Mouse (Mus musculus): ENCODE measurements around the gene Ppp3ca. TPM values are rescaled to one million over a fixed set of nuclear protein-coding genes. Genes with fewer than 3 reads are reported as not detected.

Ppp3ca gene
- total RNA-seq, 2 experiments from 2014 or later, result 725 to 756 TPM

DNA sequence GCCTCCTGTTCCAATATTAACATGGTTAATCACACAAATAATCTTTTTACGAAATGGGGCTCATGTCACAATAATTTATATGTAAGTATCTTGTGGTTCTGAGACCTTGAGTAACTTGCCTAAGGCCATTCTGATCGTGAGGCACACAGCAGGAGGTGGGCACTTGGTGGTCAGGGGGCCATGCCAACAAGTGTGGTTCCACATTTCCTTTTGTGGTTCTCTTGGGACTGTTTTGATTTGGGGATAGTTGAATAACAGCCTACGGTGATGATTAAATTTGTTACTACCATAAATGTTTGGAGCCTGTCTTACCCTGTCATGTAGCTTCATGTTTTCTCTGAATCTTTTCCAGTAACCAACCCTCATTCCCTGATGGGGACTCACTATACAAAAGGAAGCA, 196.6 kb downstream of the Ppp3ca start:
- no peak for DNase-seq (ENCODE audit: low spot score in 2 of 2)
- intact Hi-C loops (cut with DNase I), result no loop called here

DNA sequence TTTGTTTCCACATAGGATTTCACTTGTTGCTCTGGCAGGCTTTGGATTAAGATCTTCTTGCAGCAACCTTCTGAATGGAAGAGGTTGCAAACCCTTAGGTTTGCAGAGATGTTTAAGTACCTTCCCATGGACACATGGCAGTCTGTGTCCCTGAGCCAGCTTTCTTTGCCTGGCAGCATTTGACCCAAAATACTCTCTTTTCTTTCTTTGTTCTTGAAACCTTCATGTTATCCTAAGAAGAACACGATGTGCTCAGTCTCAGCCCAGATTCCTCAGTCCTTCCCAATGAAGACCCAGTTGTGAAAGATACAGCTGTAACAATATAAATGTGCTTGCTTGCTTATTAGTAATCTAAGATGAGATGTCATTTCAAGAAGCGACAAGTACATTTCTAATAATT, 197.4 kb downstream of the Ppp3ca start:
- intact Hi-C loops (cut with DNase I), result no loop called here
- no peak for DNase-seq (ENCODE audit: low spot score in 2 of 2)

DNA sequence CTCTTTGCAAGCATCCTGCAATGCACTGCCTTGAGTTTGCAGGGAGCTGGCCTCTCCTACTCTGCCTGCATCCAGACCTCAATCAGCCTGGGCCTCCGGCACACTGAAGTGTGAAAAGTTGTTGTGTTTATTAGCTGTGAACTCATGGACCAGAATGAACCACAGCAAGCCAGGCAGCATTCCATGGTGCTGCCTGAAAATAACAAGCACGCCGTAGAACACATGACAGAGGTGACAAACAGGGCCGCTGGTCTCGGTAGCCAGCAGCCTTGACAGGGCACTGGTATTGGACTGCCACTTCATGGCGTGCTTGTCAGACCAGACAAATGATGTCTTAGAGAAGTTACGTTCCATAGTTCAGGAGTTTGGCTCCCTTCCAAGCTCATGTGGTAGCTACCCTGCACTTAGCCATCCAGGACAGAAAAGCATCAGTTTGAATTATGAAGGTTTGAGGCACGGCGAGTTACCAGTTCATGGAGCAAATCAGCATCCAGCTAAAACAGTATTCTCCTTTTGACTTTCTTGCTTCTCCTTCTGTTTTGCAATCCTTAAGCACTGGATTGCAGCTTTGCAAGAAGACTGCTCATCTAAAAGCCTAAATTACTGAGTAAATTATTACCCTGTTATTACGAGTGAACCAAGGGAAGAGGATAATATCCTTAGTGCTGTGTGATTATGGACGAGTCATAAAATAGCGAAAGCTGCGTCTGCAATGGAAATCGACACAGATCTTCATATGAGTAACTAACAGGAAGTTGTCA, 202.0 kb downstream of the Ppp3ca start:
- intact Hi-C loops (cut with DNase I), result no loop called here
- DNase-seq (ENCODE audit: low spot score in 2 of 2), result no peak

DNA sequence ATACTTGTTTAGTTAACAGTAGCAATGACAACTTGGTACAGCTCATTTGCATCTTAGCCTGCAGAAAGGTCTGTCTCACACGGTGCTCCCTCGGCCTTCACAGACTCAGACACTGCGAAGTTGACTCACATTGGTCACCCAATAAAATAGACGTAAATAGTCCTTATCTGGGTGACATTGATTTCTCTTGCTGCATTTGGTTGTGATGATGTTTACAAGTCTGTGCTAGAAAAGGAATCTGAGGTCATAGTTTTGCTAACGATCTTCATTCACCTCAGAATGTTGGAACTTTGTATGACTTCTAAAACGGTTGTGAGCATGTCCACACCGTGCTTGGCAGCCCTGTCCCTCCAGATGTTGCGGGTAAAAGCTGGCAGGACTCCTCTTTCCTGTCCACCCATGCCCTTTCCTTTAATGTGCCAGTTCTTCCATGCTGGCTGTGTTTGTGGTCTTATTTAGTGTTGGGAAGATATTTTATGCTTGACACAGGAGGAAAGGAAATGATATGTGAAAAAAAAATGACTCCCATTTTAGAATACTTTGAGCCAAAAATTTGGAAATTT, 202.7 kb downstream of the Ppp3ca start:
- intact Hi-C loops (cut with DNase I), result no loop called here
- no peak for DNase-seq (ENCODE audit: low spot score in 2 of 2)

DNA sequence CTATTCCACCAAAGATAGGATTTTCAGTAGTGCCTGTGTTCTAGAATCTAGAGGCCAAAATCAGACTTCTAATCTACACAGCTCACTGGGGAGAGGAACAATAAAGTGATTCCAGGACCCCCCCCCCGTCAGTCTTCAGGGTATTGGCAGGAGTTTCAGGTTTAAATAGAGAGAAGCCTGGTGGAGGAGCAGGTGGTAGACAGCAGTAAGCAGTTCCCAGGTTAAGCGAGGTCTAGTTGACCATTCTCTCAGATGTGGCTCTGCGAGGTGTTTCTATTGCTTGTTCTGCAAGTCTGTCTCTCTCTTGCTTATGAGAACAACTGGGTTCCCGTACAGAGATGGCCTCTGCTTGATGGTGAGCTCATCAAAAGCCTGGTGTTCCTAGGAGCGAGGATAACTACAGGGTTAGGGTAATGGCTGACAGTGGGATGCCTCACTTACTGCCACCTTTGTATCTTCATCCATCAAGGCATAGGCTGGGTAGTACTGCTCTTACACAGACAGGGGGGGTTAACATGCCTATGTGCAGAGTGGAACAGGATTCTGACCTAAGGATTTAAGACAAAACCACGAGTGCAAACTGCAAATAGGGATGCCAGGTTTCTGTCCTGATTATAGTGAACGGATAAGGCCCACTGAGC, 204.0 kb downstream of the Ppp3ca start:
- no peak for DNase-seq (ENCODE audit: low spot score in 2 of 2)
- intact Hi-C loops (cut with DNase I), result no loop called here

DNA sequence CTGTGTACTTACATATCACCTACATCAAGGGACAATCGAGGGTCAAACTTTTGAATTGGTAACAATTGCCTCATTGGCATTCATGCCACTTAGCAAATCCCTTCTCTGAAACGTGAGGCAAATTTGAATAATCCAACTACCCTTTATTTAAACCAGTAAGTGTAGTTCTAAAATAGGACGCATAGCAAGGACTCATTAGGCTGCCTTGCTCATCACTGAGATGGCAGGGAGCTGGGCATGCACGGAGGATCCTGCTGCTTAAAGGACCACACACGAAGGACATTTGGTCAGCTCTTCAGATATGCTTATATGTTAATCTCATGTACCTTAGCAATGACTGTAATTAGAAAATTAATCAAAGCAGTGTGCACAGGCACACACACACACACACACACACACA, 204.6 kb downstream of the Ppp3ca start:
- intact Hi-C loops (cut with DNase I), result no loop called here

DNA sequence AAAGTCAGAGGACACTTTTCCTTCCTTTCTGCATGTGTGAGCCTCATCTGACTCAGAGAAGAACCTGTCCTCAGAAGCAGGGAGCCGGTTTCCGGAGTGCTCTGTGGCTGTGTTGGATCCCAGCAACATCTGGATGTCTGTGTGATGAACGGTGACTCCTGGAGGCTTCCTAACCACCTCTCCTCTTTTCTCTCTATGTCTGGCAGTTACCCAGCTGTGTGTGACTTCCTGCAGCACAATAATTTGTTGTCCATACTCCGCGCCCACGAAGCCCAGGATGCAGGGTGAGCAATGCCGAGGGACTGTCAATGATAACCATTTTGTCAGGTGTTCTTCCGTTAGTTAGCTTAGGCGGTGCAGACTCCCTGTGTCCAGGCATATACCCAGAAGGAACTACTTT, 217.8 kb downstream of the Ppp3ca start:
- intact Hi-C loops (cut with DNase I), result no loop called here
- DNase-seq (ENCODE audit: low spot score in 2 of 2), result no peak

More for the DNA sequence above, 204.6 kb downstream of the Ppp3ca start:
- DNase-seq (ENCODE audit: low spot score in 2 of 2), result no peak

DNA sequence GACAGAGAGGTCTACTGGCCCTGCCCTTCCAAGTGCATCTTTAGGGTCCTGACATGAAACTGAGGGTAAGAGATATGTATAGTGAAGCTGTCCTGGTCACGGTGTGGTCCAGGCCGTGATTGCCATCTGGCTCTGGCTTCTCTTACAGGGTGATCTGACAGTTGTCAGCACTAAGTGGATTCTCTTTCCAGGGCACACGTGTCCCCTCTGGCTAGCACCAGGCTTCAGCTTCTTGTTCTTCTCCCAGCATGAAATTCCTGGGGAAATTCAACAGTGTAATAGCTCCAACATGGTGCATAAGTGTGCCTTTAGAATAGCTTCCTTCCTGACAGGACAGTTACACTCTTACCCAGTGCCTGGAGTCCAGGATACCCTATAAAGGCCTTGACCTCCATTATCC, 222.2 kb downstream of the Ppp3ca start:
- intact Hi-C loops (cut with DNase I), result no loop called here
- no peak for DNase-seq (ENCODE audit: low spot score in 2 of 2)

DNA sequence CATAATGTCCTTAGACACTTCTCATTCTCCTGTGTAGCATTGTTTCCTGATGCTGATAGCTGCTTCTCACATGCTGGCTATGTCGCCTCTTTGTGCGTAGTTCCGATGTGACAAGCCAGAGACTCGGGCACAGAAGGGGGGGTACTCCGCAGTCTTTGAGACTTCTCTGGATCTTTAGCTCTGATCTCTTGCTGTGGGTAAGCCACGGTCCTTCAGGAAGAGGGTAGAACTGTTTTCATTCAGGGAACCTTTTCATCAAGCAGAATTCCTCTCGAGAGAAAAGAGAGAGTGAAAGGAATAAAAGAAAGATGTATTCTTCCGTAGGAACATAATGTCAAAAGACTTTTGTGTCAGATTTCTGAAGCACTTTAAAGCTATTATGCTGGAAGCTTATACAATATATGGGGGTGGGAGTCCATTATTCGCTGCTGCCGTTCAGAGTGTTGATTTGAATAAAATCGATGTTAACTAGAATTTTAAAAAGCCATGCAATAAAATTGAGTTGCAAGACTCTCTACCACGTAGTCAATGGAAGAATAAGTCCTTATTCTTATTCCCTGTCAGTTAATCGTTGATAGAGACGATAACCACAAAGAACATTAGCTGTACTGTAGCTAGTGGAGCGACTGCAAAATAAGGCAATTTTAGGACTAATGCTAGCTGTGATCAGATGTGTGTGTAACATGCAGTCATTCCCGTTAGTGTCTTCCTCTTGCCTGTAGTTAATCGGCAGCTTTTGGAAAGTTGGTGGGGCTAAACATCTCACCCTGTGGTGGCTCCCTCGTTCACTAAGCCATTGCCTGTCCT, 223.9 kb downstream of the Ppp3ca start:
- no peak for DNase-seq (ENCODE audit: low spot score in 2 of 2)
- intact Hi-C loops (cut with DNase I), result no loop called here

DNA sequence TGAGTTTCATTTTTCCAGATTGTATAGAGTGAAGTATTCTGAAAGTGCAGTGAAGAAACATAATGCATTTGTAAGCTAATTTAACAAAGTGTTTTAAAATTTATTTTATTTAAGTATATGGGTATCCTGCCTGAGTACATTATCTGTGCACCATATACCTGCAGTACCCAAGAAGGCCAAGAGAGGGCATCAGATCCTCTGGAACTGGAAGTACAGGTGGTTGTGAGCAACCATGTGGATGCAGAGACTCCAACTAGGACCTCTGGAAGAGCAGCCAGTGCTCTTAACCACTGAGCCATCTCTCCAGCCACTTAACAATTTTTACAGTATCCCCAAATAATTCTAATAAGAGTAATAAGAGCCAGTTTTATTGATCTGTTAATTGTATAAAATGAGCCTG, 225.6 kb downstream of the Ppp3ca start:
- intact Hi-C loops (cut with DNase I), result no loop called here
- peak; percentile 27 to 34 for DNase-seq (ENCODE audit: low spot score in 2 of 2)

DNA sequence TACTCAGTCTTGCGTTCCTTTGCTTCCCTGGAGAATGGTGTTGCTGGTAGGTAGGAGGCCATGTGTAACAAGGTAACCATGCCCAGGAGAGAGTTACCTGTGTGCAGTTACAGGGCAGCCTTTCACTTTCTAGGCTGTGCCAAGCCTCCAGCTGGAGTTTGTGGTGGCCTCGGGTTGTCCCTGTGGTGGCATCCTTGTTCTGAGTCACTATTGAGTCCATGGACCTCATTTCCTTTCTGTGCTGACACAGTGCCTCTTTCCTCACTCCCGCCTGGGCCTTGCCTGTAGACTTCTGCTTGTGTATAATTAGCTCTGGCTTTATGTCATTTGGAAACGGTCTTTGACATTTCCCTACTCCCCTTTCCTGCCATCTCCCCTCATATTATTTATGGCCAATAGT, 226.4 kb downstream of the Ppp3ca start:
- DNase-seq (ENCODE audit: low spot score in 2 of 2), result no peak
- intact Hi-C loops (cut with DNase I), result no loop called here

DNA sequence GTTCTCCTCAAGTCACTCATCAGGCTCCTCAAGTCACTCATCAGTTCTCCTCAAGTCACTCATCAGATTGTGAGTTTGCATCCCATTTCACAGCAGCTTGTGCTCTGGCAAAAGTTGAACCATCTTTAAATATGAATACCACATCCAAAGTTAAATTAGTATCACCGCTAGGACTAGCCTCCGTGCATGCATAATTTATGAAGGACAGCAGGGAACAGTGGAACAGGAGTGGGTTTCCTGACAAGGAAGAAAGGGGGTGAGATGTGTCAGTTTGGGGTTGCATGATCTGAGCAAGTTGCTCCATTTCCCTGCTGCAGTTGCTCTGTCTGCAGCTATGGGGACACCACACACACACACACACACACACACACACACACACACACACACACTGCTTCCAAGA, 229.8 kb downstream of the Ppp3ca start:
- intact Hi-C loops (cut with DNase I), result loop anchor here (10.0 kb wide), 1 partner anchor 1015 kb away; no protein-coding TSS in a partner anchor
- DNase-seq (ENCODE audit: low spot score in 2 of 2), result peak; percentile 25 to 44

DNA sequence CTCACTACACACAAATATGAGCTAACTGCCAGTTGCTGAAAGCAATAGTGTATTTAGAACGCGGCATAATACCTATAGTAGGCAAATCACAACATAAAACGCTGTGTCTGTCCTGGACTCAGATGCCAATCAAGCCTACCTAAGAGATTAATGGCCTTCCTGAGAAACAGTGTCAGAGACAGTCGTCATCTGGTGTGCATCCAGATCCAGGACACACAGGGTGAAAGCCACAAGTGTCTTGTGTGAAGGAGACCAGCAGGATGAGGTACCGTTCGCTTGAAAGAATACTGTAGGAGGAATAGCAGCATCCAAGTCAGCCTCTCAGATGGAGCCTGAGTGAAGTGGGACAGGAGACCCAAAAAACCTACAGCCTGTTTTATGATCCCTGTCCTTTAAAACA, 231.1 kb downstream of the Ppp3ca start:
- DNase-seq (ENCODE audit: low spot score in 2 of 2), result no peak
- intact Hi-C loops (cut with DNase I), result loop anchor here (10.0 kb wide), 1 partner anchor 1016 kb away; no protein-coding TSS in a partner anchor

DNA sequence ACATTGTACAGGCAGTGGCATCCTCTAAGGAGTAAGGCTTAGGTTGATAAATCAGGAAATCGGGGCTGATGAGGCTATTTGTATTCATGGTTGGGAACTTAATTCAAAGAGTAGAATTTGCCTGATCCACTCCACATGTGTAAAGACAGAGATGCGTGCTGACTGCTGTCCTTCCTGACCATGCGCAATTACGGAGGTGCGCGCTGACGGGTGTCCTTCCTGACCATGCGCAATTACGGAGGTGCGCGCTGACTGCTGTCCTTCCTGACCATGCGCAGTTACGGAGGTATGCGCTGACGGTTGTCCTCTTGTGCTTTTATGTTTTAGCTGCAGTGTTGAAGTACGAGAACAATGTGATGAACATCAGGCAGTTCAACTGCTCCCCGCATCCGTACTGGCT, 232.9 kb downstream of the Ppp3ca start:
- DNase-seq (ENCODE audit: low spot score in 2 of 2), result no peak
- intact Hi-C loops (cut with DNase I), result loop anchor here (10.0 kb wide), 1 partner anchor 1018 kb away; no protein-coding TSS in a partner anchor

DNA sequence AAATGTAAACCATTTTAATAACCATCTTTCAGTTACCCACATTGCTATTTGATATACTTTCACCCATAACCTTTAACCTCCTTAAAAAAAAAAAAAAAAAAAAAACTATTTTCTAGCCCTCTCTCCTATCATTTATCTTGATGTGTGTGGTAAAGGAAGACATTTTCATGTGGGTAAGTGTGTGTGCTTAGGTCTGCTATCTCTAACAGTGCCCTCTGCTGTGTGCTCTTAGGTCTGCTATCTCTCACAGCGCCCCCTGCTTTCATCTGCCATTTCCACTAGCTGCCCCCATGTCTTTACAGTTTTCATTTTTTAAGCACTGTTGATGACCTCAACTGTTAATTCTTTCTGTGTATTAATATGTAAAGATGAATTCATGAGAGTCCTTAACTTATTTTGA, 235.7 kb downstream of the Ppp3ca start:
- DNase-seq (ENCODE audit: low spot score in 2 of 2), result peak in 1 of 2 experiments; percentile 28
- intact Hi-C loops (cut with DNase I), result loop anchor here (10.0 kb wide), 1 partner anchor 1021 kb away; no protein-coding TSS in a partner anchor

DNA sequence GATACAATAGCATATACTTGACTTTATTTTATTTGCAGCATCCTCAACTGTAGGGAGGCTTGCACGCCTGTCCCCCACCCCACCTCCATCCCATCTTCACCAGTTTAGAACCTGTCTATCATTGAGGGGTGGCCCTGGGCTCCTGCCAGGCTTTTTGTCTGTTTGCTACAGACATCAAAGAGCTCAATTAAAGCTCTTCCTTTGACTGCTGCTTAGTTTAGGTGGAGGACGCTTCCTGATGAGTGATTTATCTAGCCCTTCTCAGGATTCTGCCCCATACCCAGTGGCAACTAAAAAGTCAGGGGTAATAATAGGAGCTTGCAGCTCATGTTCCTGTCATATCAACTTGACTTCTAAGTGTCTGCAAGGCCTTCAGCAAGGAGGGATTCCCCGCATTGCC, 239.6 kb downstream of the Ppp3ca start:
- DNase-seq (ENCODE audit: low spot score in 2 of 2), result no peak
- intact Hi-C loops (cut with DNase I), result loop anchor here (10.0 kb wide), 1 partner anchor 1025 kb away; no protein-coding TSS in a partner anchor

DNA sequence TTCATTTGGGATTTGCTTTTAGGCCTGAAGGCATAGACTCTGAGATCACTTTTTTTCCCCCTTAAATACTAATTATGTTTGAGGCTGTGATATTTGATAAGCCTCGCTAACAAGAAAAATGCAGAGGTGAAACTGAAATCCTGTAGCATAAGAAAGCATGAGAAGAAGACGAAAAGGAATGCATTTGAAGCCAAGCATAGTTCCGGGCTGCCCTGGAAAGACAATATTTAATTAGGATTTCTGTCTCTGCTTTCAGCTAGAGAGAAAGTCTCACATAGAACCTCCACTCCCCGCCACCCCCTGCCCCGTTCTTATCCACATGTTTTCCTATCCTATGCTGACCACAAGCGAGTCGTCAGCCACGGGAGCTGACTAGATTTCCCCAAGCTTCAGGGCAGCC, 241.4 kb downstream of the Ppp3ca start:
- intact Hi-C loops (cut with DNase I), result no loop called here
- DNase-seq (ENCODE audit: low spot score in 2 of 2), result no peak

DNA sequence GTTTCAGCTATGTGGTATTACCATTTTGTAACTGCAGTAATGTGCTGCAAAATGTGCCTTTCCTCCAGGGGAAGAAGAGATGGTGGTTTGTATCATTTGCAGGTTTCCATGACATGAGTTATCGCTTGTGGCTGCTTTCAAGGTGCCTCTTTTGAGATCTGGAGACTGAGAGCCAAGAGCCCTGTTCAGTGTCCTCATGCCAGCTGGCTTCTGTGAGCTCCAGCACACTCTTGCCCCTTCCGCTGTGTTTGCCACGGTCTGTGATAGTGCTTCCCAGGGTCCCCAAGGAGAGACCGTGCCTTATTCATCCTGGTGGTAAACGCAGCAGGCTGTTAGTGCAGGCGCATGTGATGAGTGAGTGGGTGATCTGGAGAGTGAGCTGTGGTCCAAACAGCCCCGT, 247.2 kb downstream of the Ppp3ca start:
- intact Hi-C loops (cut with DNase I), result no loop called here

DNA sequence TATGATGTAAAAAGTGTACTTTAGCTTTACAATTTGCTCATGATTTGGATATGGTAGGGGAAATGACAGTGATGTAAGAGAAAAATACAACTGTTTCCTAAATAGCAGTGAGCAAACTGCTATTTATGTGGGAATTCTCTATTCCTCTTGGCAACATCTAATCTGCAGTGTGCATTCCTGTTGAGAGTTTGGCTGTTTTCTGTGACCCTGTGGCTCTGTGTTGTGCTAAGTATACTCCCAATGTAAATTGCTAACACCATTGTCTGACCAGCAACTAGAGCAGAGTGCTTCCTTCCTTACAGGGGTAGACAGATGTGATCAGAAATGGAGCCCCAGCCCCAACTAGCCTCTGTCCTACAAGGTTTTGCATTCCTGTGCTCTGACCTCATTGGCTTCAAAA, 263.1 kb downstream of the Ppp3ca start:
- intact Hi-C loops (cut with DNase I), result no loop called here
- no peak for DNase-seq (ENCODE audit: low spot score in 2 of 2)

More for the DNA sequence above, 247.2 kb downstream of the Ppp3ca start:
- no peak for DNase-seq (ENCODE audit: low spot score in 2 of 2)
